Mouse (Mus musculus): ENCODE measurements at regions not wholly inside any gene's neighbourhood (a gene's known extent, or its start where the extent isn't known, plus 50 kb on each side); places are given as distances from the start of the nearest gene placed in this dataset.

GRCm38 (mm10) chr6:120614526-120614925 is 51.6 kb upstream of the Cecr2 start:
- DNase-seq (ENCODE audit: low spot score in 2 of 2), result no peak

- no peak for DNase-seq (ENCODE audit: low spot score in 2 of 2)
Measured at GRCm38 (mm10) chr6:120612346-120612745, 53.8 kb upstream of the Cecr2 start.

GRCm38 (mm10) chr6:120609858-120610257 is 56.3 kb upstream of the Cecr2 start:
- DNase-seq (ENCODE audit: low spot score in 2 of 2), result no peak

GRCm38 (mm10) chr6:120605471-120605870 is 60.7 kb upstream of the Cecr2 start:
- DNase-seq (ENCODE audit: low spot score in 2 of 2), result peak in 1 of 2 experiments; percentile 64

GRCm38 (mm10) chr6:120604020-120604958 is 61.9 kb upstream of the Cecr2 start:
- DNase-seq (ENCODE audit: low spot score in 2 of 2), result peak; percentile 60 to 78

- peak; percentile 79 to 91 for DNase-seq (ENCODE audit: low spot score in 2 of 2)
Measured at GRCm38 (mm10) chr6:120603454-120603853, 62.7 kb upstream of the Cecr2 start.

GRCm38 (mm10) chr6:120600376-120600775 is 65.8 kb upstream of the Cecr2 start:
- DNase-seq (ENCODE audit: low spot score in 2 of 2), result no peak

- no peak for DNase-seq (ENCODE audit: low spot score in 2 of 2)
Measured at GRCm38 (mm10) chr6:120598471-120598870, 67.4 kb upstream of the Hdhd5 start.

- no peak for DNase-seq (ENCODE audit: low spot score in 2 of 2)
Measured at GRCm38 (mm10) chr6:120597887-120598286, 66.8 kb upstream of the Hdhd5 start.

GRCm38 (mm10) chr6:120596717-120597116 is 65.6 kb upstream of the Hdhd5 start:
- DNase-seq (ENCODE audit: low spot score in 2 of 2), result no peak

GRCm38 (mm10) chr6:120594463-120594862 is 63.3 kb upstream of the Hdhd5 start:
- no peak for DNase-seq (ENCODE audit: low spot score in 2 of 2)

GRCm38 (mm10) chr6:120592705-120593104 is 61.6 kb upstream of the Hdhd5 start:
- no peak for DNase-seq (ENCODE audit: low spot score in 2 of 2)

- DNase-seq (ENCODE audit: low spot score in 2 of 2), result peak; percentile 32 to 71
Measured at GRCm38 (mm10) chr6:120592031-120592681, 61.0 kb upstream of the Hdhd5 start.

- no peak for DNase-seq (ENCODE audit: low spot score in 2 of 2)
Measured at GRCm38 (mm10) chr6:120590191-120590590, 59.1 kb upstream of the Hdhd5 start.

- peak in 1 of 2 experiments; percentile 37 for DNase-seq (ENCODE audit: low spot score in 2 of 2)
Measured at GRCm38 (mm10) chr6:120588701-120589659, 57.9 kb upstream of the Hdhd5 start.

- no peak for DNase-seq (ENCODE audit: low spot score in 2 of 2)
Measured at GRCm38 (mm10) chr6:120585941-120586280, 54.8 kb upstream of the Hdhd5 start.

GRCm38 (mm10) chr6:120585118-120585940 is 54.2 kb upstream of the Hdhd5 start:
- peak; percentile 31 to 69 for DNase-seq (ENCODE audit: low spot score in 2 of 2)

GRCm38 (mm10) chr6:120581748-120582147 is 50.6 kb upstream of the Hdhd5 start:
- DNase-seq (ENCODE audit: low spot score in 2 of 2), result no peak

All from spleen, postnatal 4 days (tissue).